Mouse (Mus musculus): ENCODE results near the gene Ush1g.

- TF ChIP-seq CTCF (IDR thresholded peaks at IDR 0.05; ENCODE audit: borderline replicate concordance, extremely low read depth, insufficient read depth, insufficient read length) (no peak), POLR2A (IDR thresholded peaks at IDR 0.05; ENCODE audit: borderline replicate concordance, extremely low read depth, insufficient read depth, insufficient read length, poor library complexity, severe bottlenecking) (no peak)
These were observed 43.7 kb downstream of the Ush1g start for GRCm38 (mm10) chr11:115278176-115278575.
